Mouse (Mus musculus) adrenal gland, postnatal 4 days (tissue): ENCODE results near the gene Hopx. TPM values are rescaled to one million over a fixed set of nuclear protein-coding genes. Genes with fewer than 3 reads are reported as not detected.
A peak's percentile ranks its signal among the peaks of the same experiment; 100 is the strongest.

ENCODE experiments used
- DNase-seq, 2 experiments: peaks; one replicate each; pipeline ENCODE4 v3.0.0; 2021 to 2022; ENCODE audit warnings: low spot score in 2 of 2, mixed read lengths in 2 of 2
- total RNA-seq, 2 experiments: library from RNA; stranded (reverse); gene quantifications; 2 replicates each; pipeline ENCODE4 v1.2.3; 2021

Hopx gene
- total RNA-seq, 2 experiments from 2014 or later: 4.8 to 7.2 TPM

- DNase-seq: no peak
These were observed 39.0 kb downstream of the Hopx start for GRCm38 (mm10) chr5:77075951-77076350.

GRCm38 (mm10) chr5:77074914-77075313 lies 40.0 kb downstream of the Hopx start:
- peak; percentile 8 to 34 for DNase-seq

DNA sequence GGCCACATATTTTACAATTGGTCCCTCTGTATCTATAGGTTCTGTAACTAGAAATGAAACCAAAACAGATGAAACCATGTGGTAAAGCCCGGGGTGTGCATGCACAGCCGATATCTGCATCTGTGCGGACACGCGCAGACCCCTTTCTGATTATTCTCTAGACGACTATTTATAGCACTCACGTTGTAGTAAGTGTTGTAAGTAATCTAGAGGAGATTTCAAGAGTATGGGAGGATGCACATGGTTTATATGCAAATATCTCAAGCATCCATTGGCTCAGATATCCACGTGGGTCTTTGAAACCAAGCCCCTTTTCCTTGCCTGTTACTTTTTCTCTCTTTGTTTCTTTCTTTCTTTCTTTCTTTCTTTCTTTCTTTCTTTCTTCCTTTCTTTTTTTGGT lies 41.1 kb downstream of the Hopx start:
- DNase-seq: no peak

DNA sequence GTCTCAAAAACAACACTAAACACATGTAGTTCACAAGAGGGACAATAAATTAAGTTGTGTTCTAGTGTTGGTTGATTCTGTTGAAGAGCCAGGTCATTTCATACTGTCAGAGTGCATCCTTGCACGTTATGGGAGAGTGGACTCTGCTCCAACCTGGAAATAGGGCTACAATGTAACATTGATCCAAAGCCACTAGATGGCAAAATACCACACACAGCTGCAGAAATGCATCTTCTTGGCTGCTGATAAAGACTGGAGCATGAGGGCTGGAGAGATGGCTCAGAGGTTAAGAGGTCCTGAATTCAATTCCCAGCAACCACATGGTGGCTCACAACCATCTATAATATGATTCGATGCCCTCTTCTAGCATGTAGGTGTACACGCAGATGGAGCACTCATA lies 43.3 kb downstream of the Hopx start:
- DNase-seq: no peak

GRCm38 (mm10) chr5:77070987-77071386 lies 43.9 kb downstream of the Hopx start:
- no peak for DNase-seq

- DNase-seq: no peak
These were observed 47.6 kb downstream of the Hopx start for GRCm38 (mm10) chr5:77067321-77067720.

DNA sequence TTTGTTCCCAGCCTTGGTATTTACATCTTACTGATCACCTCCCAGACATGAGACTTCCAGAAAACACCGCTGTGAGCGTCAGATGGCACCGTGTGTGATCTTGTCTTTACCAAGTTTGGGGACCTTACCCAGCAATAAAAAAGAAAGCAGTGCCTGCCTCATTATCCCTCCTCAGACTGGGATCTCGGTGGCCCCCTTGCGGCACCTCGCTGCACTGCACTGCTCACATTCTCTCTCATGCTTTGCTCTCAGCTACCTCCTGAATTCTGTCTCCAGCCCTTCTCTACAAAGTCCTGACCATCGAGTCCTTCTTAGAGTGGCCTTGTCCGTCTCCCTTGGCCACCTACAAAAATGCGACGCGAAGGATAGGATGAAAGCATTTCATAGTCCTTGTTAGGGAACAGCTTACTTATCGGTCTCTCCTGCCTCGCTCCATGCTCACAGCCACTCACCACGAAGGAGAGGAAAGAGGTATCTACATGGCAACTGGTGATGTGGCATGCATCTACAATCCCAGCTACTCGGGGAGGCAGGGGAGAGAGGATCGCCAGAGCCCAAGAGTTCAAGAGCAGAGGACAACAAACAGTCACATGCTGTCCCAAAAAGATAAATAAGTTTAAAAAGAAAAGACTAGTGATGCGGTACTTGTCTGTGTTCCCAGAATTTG lies 53.4 kb downstream of the Hopx start:
- peak; percentile 34 to 64 for DNase-seq

DNA sequence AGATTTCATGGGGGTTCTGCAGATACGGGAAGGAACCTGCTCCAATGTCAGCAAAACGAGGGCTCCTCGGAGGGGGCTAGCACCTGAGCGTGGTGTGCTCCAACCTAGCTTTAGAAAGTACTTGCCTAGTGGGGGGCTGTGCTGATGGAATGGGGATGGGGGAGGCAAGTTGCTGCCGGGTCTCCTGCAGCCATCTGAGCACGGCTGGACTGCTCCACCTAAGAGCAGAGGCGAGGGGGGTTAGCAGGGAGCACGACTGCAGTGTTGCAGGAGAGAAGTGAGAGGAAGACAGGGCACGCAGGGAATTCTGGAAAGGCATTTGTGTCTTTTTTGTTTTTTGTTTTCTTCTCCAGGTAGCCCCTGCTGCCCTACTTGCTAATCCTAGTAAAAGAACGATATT lies 54.6 kb downstream of the Hopx start:
- DNase-seq: no peak

GRCm38 (mm10) chr5:77056881-77057440 lies 58.0 kb downstream of the Hopx start:
- DNase-seq: no peak

- DNase-seq: no peak
These were observed 62.3 kb downstream of the Hopx start for GRCm38 (mm10) chr5:77052616-77053015.

DNA sequence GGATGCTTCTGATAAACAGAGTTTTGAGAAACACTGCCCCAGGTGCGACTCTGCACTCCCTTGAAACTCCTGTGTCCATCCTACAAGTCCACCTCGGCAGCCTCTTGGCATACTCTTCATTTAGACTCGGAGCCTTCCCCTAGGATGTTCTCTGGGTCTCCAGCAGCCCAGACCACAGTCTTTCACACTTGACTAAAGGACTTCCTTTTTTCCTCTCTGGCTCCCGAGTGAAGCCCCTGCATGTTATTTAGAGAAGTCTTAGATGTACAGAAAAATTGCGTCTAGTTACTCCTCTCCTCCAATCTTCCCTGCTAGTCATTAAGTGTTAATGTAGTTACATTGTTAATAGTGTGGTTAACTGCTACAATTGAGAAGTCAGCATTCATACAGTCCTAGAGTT lies 70.6 kb downstream of the Hopx start:
- DNase-seq: no peak

DNA sequence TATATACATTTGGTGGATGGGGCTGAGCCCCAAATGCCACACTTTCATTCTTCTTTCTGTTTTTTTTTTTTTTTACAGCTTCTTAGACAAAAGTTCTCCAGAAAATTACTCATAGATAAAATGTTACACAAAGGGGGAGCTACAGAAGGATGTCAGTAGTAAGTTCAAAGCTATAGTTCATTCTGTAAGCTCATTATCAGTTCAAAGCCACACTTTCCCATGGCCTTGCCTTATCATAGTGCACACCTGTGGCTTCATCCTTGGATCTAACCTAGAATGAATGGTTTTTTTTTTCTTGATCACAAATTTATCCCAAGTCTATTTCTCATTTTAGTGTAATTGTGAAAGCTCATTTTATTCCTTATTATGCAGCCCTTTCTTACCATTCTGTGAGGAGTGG lies 75.5 kb downstream of the Hopx start:
- DNase-seq: no peak

- no peak for DNase-seq
These were observed 76.5 kb downstream of the Hopx start for GRCm38 (mm10) chr5:77038451-77038850.

Other genes starting within 250 kb of the Hopx start
- 10 to 100 TPM; 23.0 to 25.4 TPM for gene Aasdh, start 209.6 kb downstream of the Hopx start, total RNA-seq
- gene Paics, start 163.8 kb downstream of the Hopx start, total RNA-seq: 100 to 1,000 TPM; 227 to 231 TPM
- gene Ppat, start 163.5 kb downstream of the Hopx start, total RNA-seq: 10 to 100 TPM; 41.2 to 43.4 TPM
- 100 to 1,000 TPM; 149 to 166 TPM for gene Srp72, start 140.4 kb downstream of the Hopx start, total RNA-seq
- not detected for gene Arl9, start 111.1 kb downstream of the Hopx start, total RNA-seq
- under 1 TPM; 0.28 to 0.31 TPM for gene Thegl, start 99.1 kb downstream of the Hopx start, total RNA-seq
- gene Spink2, start 96.3 kb upstream of the Hopx start, total RNA-seq: under 1 TPM in 1 of 2 experiments, not detected in 1; 0.54 TPM
- 10 to 100 TPM; 39.0 to 42.6 TPM for gene Rest, start 150.4 kb upstream of the Hopx start, total RNA-seq
- gene Noa1, start 195.0 kb upstream of the Hopx start, total RNA-seq: 10 to 100 TPM; 25.4 to 25.7 TPM
- gene Polr2b, start 195.0 kb upstream of the Hopx start, total RNA-seq: 10 to 100 TPM; 87.5 to 89.2 TPM